Mouse (Mus musculus) spleen, postnatal 10 days (tissue): ENCODE data around the gene Zcchc2.
A peak's percentile ranks its signal among the peaks of the same experiment; 100 is the strongest.

Experiments
- DNase-seq, 2 experiments: peaks; one replicate each; pipeline ENCODE4 v3.0.0; 2021 to 2022; ENCODE audit warnings: low spot score in 2 of 2

Zcchc2 gene

DNA sequence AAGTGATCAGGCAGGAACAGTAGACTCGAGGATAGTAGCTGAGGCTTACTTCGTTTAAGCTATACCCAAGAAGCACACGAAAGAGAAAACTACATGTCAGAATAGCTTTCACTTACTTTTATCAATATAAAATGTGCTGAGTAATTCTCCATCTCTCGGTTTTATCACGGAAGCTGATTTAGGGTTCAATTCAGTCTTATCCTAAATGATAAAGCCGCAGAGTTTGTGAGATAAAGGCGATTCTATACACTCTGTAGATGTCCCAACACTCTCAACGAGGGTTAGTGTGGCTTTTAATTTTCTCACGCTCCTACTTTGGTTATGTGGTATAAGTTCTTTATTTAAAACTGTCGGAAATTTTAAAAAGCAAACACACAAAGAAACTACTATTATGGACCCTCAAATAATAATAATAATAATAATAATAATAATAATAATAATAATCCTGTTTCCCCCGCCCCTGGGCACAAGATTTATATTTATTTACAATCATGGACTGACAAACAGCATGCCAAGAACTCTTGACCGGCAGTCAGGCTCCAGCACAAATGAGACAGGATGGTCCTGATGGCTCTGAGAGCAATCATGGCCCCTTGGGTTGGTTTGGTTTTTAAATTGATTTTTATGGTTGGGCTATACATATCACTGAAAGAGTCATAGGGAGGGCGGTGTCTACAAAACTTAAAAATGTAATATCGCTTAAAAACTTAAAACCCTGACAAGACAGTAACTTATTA lies 1.1 kb upstream of the Zcchc2 start:
- DNase-seq = no peak

DNA sequence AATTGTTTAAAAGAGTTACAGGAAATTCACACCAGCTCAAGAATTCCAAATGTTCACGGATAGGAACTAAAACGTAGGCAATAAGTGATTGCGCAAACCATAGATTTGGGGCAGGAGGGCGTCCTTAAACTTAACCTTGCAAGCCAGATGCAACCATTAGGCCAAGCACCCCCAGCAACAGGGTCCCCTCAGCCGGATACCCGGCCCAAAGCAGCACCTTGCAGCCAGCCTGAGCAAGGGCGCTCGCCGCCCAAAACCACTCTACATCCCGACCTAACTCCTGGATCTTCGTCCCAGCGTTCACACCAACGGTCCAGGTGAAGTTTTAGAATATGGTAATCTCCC lies 594 bp upstream of the Zcchc2 start:
- DNase-seq = no peak

DNA sequence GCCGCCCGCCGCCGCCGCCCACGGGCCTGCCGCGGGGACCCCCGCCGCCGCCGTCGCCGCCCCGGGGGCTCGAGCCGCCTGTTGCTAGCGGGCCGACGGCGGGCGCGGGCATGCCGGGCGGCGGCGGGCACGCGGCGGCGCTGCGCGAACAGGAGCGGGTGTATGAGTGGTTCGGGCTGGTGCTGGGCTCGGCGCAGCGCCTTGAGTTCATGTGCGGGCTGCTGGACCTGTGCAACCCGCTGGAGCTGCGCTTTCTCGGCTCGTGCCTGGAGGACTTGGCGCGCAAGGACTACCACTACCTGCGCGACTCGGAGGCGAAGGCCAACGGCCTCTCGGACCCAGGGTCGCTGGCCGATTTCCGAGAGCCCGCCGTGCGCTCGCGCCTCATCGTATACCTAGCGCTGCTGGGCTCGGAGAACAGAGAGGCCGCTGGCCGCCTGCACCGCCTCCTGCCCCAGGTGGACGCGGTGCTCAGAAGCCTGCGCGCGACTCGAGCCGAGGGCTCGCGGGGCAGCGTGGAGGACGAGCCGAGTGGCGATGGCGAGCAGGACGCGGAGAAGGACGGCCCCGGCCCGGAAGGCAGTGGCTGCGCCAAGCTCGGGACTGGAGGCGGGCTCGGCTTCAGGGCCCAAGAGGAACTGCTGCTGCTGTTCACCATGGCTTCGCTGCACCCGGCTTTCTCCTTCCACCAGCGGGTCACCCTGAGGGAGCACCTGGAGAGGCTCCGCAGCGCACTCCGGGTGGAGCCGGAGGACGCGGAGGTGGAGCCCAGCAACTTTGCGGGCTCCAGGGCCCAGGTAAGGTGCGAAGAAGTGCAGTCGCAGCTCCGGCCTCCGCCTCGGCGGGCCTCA lies 930 bp downstream of the Zcchc2 start:
- peak; percentile 75 to 79 for DNase-seq

DNA sequence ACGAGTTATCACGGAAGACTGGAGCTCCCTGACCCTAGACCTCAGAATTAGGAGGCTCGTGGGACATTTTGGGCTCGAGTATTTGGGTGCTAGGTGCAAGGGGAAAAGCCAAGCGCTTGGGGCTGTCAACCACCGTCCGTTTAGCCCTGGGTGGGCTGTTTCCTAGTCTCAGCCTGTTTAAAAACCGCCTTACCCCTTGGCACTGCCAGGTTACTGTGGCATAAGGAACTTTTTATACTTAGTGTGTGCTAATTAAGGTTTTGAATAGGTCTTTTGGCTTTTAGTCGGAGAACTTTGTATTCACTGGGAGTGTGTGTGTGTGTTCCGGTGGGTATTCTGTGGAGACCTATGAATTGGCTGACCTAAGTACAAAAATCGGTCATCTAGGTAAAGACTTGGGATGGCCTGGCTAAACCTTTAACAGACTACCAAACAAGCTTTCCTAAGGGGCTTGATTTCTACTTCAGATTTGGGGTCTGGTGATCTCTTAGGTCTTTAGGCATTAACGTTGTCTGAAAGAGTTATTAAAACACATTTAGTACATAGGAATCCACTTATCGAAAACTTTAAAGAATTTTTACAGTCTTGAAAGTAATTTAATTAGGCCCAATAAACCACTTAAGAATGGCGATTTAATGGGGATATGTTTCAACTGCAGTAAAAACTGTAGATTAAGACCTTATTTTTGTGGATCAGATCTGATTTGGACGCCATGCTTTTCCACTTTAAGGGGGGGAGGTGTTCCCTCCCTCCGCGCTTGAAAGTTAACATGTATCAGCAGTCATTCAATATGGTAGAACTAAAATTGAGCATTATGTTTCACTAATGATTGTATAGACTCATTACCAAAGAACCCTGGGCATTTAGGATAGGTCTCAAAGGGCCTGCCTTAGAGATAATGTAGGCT lies 2.0 kb downstream of the Zcchc2 start:
- peak in 1 of 2 experiments; percentile 31 for DNase-seq

DNA sequence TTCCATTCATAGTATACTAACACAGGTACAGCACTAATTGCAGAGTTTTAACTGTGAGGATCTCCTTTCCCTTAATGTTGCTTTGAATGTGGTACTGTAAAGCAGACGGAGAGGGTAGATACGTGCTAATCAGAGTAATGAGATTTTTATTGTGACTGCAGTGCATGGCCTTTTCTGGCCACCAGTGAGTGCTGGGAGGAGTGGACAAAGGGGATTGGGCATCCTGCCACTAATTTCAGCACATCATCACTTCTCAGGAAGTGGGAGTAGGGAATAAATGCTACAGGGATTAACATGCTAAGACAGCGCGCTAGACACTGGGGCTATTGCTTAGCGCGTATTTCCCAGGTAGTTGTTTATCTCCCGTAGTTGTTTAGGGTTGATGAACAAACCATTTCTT lies 3.0 kb downstream of the Zcchc2 start:
- no peak for DNase-seq

DNA sequence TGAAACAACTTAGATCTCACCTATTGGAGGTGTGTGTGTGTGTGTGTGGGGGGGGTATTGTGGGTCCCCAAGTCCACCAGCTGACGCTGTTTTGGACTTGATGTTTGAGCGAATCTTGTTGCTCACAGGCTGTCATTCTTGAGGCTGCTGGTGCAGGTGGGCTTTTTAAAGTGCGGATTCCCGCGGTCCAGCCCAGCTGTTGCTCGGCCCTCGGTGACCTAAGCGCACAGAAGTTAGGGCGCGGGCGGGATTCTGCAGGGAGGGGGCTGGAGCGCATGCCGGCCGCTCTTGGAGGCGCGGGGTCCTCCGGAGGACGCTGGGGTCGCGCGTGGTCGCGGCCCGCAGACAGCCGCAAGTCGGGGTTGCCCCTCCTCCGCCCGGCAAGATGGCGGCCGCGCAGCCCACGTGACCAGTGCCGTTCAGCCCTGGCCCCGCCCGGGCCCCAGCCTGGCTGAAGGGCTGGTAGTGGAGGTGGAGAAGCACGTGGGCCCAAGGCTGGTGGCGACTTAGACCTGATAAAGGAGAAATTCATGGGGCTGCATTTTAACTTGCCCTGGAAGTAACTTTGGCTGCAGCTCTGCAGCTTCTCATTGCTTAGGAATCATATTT lies 3.5 kb downstream of the Zcchc2 start:
- DNase-seq = peak; percentile 81 to 92

DNA sequence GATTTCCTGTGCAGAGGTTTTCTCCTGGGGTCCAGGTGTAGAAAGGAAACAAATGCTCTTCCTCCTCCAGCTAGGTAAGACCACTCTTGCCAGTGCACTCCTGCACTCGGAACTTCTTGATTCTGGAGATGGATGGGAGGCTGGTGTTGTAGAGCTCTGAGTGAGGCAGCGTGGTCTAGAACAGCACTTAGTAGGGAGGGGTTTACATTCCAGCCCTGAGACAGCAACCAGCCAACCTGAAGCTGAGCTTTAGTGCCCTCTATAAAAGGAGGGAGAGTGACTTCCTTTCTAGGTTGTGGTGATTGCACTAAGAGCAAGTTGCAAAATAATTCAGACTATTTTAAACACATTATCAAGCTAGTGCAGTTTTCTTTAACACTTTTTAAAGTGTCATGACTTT lies 5.8 kb downstream of the Zcchc2 start:
- no peak for DNase-seq

DNA sequence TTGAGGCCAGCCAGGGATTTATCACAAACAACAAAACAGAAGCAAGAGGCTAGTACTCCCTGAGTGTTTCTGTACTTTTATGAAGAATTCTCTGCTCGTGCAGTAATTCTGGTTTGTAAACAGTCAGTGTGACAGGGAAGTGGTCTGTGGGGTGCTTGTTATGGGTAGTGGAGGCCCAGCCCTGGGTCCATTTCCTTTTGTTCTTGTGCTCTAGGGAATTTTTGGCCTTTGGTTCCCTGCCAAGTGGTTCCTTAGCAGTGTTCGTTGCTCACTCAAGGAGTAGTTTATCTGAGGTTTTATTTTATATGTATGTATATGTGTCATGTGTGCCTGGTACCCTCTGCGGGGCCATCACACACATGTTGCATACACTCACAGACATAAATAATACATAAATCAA lies 7.1 kb downstream of the Zcchc2 start:
- DNase-seq = no peak

DNA sequence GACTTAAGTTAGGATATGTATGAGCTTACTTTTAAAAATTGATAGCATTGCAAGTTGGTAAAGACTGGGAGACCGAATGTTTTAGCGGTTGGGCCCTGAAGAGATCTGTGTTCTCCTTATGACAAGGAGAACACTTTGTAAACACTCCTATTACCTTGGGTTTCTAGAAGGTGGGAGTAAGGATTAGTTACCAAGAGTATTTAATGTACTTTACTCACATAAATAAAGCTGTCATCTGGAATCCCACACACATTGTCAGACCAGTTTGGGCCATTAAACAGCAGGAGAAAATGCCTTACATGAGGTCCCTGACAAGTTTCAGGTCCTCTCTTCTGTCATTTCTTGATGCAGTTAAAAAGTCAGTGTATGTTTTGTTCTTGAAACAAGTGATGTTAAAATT lies 9.6 kb downstream of the Zcchc2 start:
- DNase-seq = no peak

DNA sequence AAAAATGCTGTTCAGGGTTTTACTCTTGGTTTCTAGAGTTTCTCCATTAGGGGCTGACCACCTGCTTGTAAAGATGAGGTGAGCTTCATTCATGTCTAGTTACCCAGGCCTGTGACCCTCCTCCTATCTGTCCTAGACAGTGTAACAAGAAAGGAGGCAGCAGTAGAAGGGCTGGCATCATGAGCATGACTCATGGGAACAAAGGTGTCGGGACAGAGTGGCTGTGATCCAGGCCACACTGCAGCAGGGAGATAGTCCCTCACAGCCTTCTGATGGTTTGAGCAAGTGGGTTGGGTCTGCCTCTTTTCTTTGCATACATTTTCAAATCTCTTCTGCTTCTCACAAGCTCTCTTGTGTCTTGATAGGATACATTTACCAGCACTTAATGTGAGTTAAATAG lies 17.4 kb downstream of the Zcchc2 start:
- no peak for DNase-seq

DNA sequence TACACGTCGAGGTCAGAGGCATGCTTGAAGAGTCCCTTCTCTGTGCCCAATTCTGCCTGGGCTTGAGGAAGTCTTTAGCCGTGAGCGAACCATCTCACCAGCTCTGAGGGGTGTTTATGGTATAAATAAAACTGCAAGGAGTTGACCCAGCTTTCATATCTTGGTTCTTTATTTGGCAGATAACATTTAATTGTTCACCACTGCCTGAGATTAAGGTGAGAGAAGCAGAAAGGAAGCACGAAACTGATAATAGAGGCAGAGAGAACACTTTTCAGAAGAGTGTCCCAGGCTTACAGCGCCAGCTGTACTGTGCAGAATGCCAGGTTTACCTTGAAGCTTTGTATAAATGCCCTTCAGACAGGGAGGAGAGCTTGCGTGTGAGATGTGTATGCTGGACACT lies 20.9 kb downstream of the Zcchc2 start:
- DNase-seq = no peak

DNA sequence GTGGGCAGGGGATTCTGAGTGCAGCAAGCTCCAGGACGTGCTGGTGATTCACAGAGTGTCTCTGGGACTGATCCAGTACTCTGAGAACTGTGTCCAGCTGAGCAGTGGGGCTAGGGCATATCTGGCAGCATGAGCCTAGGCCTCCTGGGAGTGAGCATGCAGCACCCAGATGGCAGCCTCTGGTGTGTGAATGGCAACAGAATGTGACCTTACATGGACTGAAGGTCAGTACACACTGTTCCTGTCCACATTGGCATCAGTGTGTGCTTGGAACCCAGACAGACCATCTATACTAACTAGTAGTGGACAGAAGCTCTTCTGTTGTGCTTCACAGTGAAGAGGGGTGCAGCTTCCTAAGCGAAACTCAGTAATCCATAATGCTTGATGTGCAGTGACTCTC lies 23.6 kb downstream of the Zcchc2 start:
- DNase-seq = no peak

DNA sequence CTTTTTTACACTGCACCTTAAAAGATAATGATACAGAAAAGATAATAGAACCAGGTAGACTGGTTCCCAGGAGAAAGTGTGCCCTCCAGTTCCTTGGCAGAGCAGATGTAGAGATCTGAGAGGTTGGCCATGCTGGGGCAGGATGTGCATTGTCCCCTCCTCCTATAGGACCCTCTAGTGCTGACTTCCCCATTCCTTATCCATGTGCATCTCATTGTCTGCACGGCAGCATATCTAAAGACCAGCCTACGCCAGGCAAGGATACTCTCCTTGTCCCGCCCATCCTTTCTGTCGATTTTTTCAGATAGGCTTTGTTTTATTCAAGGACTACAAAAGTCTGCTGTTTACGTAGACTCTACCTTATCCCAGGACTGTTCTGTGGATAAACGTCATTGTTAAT lies 26.1 kb downstream of the Zcchc2 start:
- DNase-seq = no peak

DNA sequence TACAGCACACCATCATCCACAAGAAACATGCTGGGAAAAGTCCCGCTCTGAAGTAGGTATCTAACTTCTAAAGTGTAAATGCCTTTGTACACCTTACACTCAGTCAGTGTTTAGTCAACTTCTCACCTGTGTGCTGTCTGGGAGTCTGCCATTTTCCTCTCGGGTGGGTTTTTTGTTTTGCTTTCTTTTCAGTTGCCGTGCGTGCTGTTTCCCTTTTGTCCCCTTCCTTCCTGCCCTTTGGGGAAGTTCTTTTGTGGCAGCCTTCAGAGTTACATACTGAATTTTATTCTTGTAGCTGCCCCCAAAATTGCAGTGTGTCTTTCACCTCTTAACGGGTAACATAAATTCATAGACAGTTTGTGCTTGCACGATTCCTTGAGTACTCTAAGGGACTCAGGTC lies 29.6 kb downstream of the Zcchc2 start:
- DNase-seq = no peak

DNA sequence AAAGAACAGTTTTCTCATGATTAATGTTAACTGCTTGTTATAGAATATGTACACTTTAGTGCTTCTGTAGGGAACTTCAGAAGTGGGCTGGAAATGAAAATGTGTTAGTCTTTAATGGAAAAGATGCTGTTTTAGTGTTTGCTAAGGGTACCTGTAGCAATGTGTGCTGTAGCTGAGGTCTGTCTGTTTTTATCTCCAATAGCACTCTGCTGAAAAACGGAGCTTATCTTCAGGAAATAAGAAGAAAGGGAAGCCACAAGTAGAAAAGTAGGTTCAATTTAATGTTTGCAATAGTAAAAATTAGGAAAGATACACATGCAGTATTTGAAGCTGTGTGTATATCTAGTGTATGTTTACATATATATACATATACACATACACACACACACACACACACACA lies 32.8 kb downstream of the Zcchc2 start:
- DNase-seq = no peak

DNA sequence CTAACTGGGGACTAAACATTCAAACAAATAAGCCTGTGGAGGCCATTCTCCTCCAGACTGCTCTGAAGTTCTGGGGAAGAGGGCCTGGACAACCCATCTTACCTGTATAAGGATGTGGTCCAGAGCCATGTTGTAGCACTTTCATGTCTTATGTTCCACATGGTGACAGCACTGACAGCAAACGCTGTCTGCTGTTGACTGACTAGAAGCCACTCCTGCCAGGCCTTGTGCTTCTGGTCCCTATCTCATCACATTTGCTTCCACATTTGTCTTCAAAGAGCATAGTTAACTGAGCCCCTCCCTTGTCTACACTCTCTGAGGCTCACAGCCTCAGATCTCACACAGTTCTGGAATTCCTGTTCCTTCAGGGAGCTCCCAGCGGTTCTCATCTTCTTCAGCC lies 34.0 kb downstream of the Zcchc2 start:
- no peak for DNase-seq

DNA sequence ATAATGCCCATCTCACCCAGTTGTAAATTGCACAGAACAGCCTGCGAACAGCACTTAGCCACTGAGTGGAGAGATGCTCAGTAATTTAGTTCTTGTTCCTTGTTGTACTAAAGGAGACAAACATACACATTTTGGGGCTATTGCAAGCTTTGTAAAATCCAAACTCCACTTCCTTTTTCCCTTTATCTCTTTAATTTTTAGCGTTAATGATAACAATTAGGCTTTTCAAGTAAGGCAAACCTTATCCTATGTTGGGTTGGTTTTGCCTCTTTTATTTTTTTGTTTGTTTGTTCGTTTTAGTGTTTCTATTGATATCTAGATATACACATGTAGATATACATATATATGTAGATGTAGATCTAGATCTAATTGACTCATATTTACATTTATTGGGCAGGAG lies 34.6 kb downstream of the Zcchc2 start:
- no peak for DNase-seq

DNA sequence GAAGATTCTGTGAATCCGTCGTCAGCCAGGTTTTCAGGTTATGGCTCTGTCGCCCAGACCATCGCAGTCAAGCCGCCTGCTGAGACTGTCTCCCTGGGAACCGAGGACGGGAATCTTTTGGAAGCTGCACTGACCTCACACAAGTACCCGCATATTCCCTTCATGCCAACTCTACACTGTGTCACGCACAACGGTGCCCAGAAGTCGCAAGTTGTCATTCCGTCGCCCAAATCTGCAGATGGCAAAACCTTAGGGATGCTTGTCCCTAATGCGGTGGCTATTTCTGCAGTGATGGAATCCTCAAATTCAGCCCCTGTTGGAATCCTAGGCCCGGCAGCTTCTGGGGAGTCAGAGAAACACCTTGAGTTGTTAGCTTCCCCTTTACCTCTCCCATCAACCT lies 39.6 kb downstream of the Zcchc2 start:
- DNase-seq = no peak

DNA sequence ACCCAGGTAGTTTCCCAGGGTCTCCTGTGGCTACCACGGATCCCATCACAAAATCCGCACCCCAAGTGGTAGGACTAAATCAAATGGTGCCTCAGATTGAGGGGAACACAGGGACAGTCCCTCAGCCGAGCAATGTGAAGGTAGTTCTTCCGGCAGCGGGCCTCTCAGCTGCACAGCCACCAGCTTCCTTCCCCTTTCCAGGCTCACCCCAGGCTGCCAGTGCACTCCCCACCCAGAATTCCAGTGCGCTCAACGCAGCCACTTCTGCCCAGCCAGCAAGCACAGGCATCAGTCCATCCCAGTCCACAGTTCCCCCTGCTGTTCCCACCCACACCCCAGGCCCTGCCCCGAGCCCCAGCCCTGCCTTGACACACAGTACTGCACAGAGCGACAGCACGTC lies 40.1 kb downstream of the Zcchc2 start:
- DNase-seq = peak in 1 of 2 experiments; percentile 48

DNA sequence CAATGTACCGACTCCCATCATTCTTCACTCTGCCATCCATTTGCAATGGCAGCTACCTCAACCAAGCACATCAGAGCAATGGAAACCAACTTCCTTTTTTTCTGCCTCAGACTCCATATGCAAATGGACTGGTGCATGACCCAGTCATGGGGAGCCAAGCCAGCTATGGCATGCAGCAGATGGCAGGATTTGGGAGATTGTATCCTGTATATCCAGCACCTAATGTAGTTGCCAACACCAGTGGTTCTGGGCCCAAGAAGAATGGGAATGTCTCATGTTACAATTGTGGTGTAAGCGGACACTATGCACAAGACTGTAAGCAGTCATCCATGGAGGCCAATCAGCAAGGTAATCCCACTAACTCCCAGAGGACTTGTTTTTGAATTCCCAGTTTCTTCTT lies 40.7 kb downstream of the Zcchc2 start:
- no peak for DNase-seq

DNA sequence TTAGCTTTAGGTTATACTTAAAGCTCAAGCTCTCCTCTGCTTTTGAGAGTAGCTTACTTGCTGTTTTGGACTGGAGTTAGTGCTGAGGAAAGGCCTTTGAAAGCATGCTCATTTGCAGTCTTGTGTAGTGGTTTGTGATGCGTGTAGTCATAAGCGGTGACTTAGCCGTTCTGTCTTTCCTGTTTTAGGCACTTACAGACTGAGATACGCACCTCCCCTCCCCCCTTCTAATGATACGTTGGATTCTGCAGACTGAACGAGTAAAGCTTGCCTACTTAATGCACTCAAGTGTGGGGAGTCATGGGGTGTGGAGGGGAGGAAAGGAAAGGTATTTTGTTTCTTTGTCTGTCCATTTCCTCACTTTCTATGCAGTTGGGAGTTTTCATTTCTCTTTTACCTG lies 41.7 kb downstream of the Zcchc2 start:
- no peak for DNase-seq

DNA sequence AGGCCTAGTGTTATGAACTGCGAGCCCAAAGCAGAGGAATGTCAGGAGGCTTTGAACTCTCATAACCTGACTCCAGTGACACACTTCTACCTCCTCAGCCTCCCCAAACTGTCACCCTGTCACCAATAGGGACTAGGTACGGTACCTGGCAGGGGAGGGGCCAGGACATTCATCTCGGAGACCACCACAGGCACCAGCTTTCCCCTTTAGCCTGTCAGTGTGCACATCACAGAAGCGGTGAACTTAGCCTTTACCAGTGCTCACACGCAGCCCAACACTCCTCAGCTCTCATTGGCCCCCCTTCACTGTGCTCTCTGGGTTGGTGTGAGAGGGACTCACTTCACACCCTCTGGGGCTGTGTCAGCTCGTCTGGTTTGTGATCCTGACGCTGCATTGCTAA lies 44.6 kb downstream of the Zcchc2 start:
- DNase-seq = no peak
